Mouse (Mus musculus) small intestine, adult 2 months (tissue): ENCODE data around the gene Cux2.

Experiments
- CTCF ChIP-seq: fragments of 200-500 bp; IDR thresholded peaks from 2 replicates; pipeline ENCODE4 v1.5.1; 2012; ENCODE audit warnings: low read depth, mild to moderate bottlenecking, control low read depth, inconsistent platforms, low read length, moderate library complexity, mixed read lengths; ENCODE audit not compliant: insufficient replicate concordance, insufficient read length; ENCODE audit errors: extremely low read depth
- POLR2A ChIP-seq: fragments of 200-500 bp; IDR thresholded peaks from 2 replicates; pipeline ENCODE4 v1.6.1; 2012; ENCODE audit warnings: low read depth, mild to moderate bottlenecking, control low read depth, inconsistent platforms, low read length, moderate library complexity

DNA sequence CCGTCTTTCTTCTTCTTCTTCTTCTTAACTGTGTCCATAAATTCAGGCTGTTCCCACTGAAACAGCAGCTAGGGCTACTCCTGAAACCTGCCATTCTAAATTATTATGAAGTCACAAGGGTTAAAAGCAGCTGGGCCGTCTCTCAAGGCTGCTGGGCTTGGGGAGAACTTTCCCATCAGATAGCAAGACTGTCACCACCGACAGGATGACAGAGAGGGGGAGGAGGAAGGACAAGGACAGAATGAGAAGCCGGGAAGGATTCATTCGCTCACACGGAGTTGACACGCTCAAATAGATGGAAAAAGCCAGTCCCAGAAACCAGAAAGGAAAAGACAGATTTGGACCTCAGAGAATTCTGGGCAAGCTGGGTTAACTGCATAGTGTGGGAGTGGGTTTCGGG, 6.7 kb upstream of the Cux2 start:
- TF ChIP-seq CTCF (no peak), POLR2A (no peak)
